Mouse (Mus musculus) forebrain, embryonic 16.5 days (tissue): ENCODE results near the gene Gm21860. TPM values are rescaled to one million over a fixed set of nuclear protein-coding genes. Genes with fewer than 3 reads are reported as not detected.
"Not testable (repeated sequence)": the region's sequence is repeated elsewhere in the genome, so short reads cannot be mapped to it uniquely, and the experiment has no call there.

Experiments used
- ATAC-seq: fragments of 200-750 bp; cut with Nextera tagmentation; 2 replicates; pipeline ENCODE4 v1.8.0; 2017; ENCODE audit warnings: mild to moderate bottlenecking, moderate library complexity
- H3K27ac ChIP-seq: fragments of 300-500 bp; sonication (generic); 2 replicates; pipeline ENCODE4 v1.5.1; 2014; ENCODE audit warnings: low read length, control low read depth
- H3K27me3 ChIP-seq: fragments of 300-500 bp; sonication (generic); replicated peaks from 2 replicates; pipeline ENCODE4 v1.6.1; 2014; ENCODE audit warnings: low read length; ENCODE audit not compliant: control insufficient read depth, insufficient read depth
- H3K36me3 ChIP-seq: fragments of 300-500 bp; sonication (generic); 2 replicates; pipeline ENCODE4 v1.6.1; 2014; ENCODE audit not compliant: control insufficient read depth, insufficient read depth
- H3K4me1 ChIP-seq: fragments of 300-500 bp; sonication (generic); replicated peaks from 2 replicates; pipeline ENCODE4 v1.6.1; 2014; ENCODE audit warnings: low read length; ENCODE audit not compliant: control insufficient read depth, insufficient read depth
- H3K4me2 ChIP-seq: fragments of 300-500 bp; sonication (generic); 2 replicates; pipeline ENCODE4 v1.6.1; 2014; ENCODE audit warnings: mild to moderate bottlenecking, low read length, control low read depth
- H3K4me3 ChIP-seq: fragments of 300-500 bp; sonication (generic); replicated peaks from 2 replicates; pipeline ENCODE4 v1.5.1; 2014; ENCODE audit warnings: mild to moderate bottlenecking, low read length, control low read depth
- H3K9ac ChIP-seq: fragments of 300-500 bp; sonication (generic); replicated peaks from 2 replicates; pipeline ENCODE4 v1.6.1; 2014; ENCODE audit warnings: low read depth, low read length, control low read depth
- H3K9me3 ChIP-seq: fragments of 300-500 bp; sonication (generic); 2 replicates; pipeline ENCODE4 v1.6.1; 2016; ENCODE audit warnings: low read length; ENCODE audit not compliant: control insufficient read depth
- WGBS: fragments of 180-500 bp; shearing (Covaris S2); extraction: QIAGEN DNeasy Blood & Tissue Kit; methylation state at CpG from one replicate; pipeline ENCODE4 v1.1.7; 2014; 5-methylcytosine and 5-hydroxymethylcytosine counted together
- polyA plus RNA-seq: library from polyadenylated mRNA; unstranded; fragments of >200 nt; fragmentation: Nextera tagmentation; extraction: Ambion mirVana; gene quantifications from 2 replicates; pipeline ENCODE4 v1.2.1, GENCODE M21; 2015

The Gm21860 gene
- polyA plus RNA-seq, 1 experiment from 2014 or later: not detected

GRCm38 (mm10) chrY:90734334-90734696 is 20.3 kb downstream of the Gm21860 start:
- H3K27me3 ChIP-seq, H3K9me3 ChIP-seq, H3K4me1 ChIP-seq, H3K36me3 ChIP-seq, ATAC-seq, H3K9ac ChIP-seq, H3K4me2 ChIP-seq, H3K4me3 ChIP-seq, H3K27ac ChIP-seq: not testable (repeated sequence)
- 58% methylated on average over 8 of the region's 8 CpGs for WGBS

GRCm38 (mm10) chrY:90733656-90734333 is 20.8 kb downstream of the Gm21860 start:
- H3K27me3 ChIP-seq, H3K9me3 ChIP-seq, ATAC-seq, H3K9ac ChIP-seq, H3K4me3 ChIP-seq, H3K36me3 ChIP-seq, H3K27ac ChIP-seq, H3K4me1 ChIP-seq, H3K4me2 ChIP-seq: not testable (repeated sequence)
- WGBS: 88% methylated on average over 9 of the region's 9 CpGs

GRCm38 (mm10) chrY:90732101-90732542 is 22.5 kb downstream of the Gm21860 start:
- peak; percentile 71 for ATAC-seq
- H3K9me3 ChIP-seq, H3K9ac ChIP-seq, H3K27ac ChIP-seq, H3K36me3 ChIP-seq, H3K4me1 ChIP-seq, H3K4me3 ChIP-seq, H3K27me3 ChIP-seq, H3K4me2 ChIP-seq: not testable (repeated sequence)
- 54% methylated on average over 10 of the region's 10 CpGs for WGBS

GRCm38 (mm10) chrY:90731593-90731955 is 23.0 kb downstream of the Gm21860 start:
- WGBS: 43% methylated on average over 1 of the region's 1 CpGs
- H3K9me3 ChIP-seq, H3K4me2 ChIP-seq, ATAC-seq, H3K27ac ChIP-seq, H3K36me3 ChIP-seq, H3K4me1 ChIP-seq, H3K9ac ChIP-seq, H3K4me3 ChIP-seq, H3K27me3 ChIP-seq: not testable (repeated sequence)

- H3K36me3 ChIP-seq, H3K27me3 ChIP-seq, H3K9ac ChIP-seq, H3K4me2 ChIP-seq, H3K9me3 ChIP-seq, H3K27ac ChIP-seq, H3K4me1 ChIP-seq, H3K4me3 ChIP-seq: not testable (repeated sequence)
- peak; percentile 84 for ATAC-seq
- 65% methylated on average over 20 of the region's 20 CpGs for WGBS
Measured at GRCm38 (mm10) chrY:90730908-90731592, 23.6 kb downstream of the Gm21860 start.

GRCm38 (mm10) chrY:90729816-90730303 is 24.8 kb downstream of the Gm21860 start:
- H3K27ac ChIP-seq, H3K27me3 ChIP-seq, ATAC-seq, H3K9ac ChIP-seq, H3K9me3 ChIP-seq, H3K4me1 ChIP-seq, H3K36me3 ChIP-seq, H3K4me3 ChIP-seq, H3K4me2 ChIP-seq: not testable (repeated sequence)
- 60% methylated on average over 11 of the region's 12 CpGs for WGBS

- not testable (repeated sequence) for H3K27ac ChIP-seq, H3K4me1 ChIP-seq, H3K36me3 ChIP-seq, H3K9me3 ChIP-seq, H3K4me3 ChIP-seq, H3K9ac ChIP-seq, H3K27me3 ChIP-seq, H3K4me2 ChIP-seq
- ATAC-seq: peak; percentile 48; the same call in 1 of the 2 replicates
- WGBS: 64% methylated on average over 13 of the region's 17 CpGs
Measured at GRCm38 (mm10) chrY:90728905-90729256, 25.7 kb downstream of the Gm21860 start.

- not testable (repeated sequence) for ATAC-seq, H3K4me2 ChIP-seq, H3K4me3 ChIP-seq, H3K27me3 ChIP-seq, H3K36me3 ChIP-seq, H3K9me3 ChIP-seq, H3K27ac ChIP-seq, H3K4me1 ChIP-seq, H3K9ac ChIP-seq
- WGBS: 81% methylated on average over 11 of the region's 13 CpGs
Measured at GRCm38 (mm10) chrY:90728251-90728904, 26.2 kb downstream of the Gm21860 start.

- H3K27me3 ChIP-seq, H3K9me3 ChIP-seq, H3K4me2 ChIP-seq, H3K4me3 ChIP-seq, H3K27ac ChIP-seq, H3K4me1 ChIP-seq, H3K36me3 ChIP-seq, ATAC-seq, H3K9ac ChIP-seq: not testable (repeated sequence)
- WGBS: 78% methylated on average over 13 of the region's 13 CpGs
Measured at GRCm38 (mm10) chrY:90727121-90727908, 27.3 kb downstream of the Gm21860 start.
